Mouse (Mus musculus) liver, embryonic 15.5 days (tissue): ENCODE results near the gene Ascc1. TPM values are rescaled to one million over a fixed set of nuclear protein-coding genes. Genes with fewer than 3 reads are reported as not detected.

Experiments used
- ATAC-seq: fragments of 200-750 bp; cut with Nextera tagmentation; 2 replicates; pipeline ENCODE4 v1.8.0; 2017; ENCODE audit warnings: moderate number of reproducible peaks, mild to moderate bottlenecking, moderate library complexity; ENCODE audit not compliant: insufficient read depth
- H3K27ac ChIP-seq: fragments of 300-500 bp; sonication (generic); replicated peaks from 2 replicates; pipeline ENCODE4 v1.5.1; 2015; ENCODE audit warnings: mild to moderate bottlenecking, inconsistent platforms
- H3K27me3 ChIP-seq: fragments of 300-500 bp; sonication (generic); 2 replicates; pipeline ENCODE4 v1.6.1; 2015; ENCODE audit warnings: mild to moderate bottlenecking, inconsistent platforms
- H3K36me3 ChIP-seq: fragments of 300-500 bp; sonication (generic); replicated peaks from 2 replicates; pipeline ENCODE4 v1.6.1; 2015; ENCODE audit warnings: moderate library complexity, mild to moderate bottlenecking, inconsistent platforms
- H3K4me1 ChIP-seq: fragments of 300-500 bp; sonication (generic); replicated peaks from 2 replicates; pipeline ENCODE4 v1.6.1; 2015; ENCODE audit warnings: inconsistent platforms
- H3K4me2 ChIP-seq: fragments of 300-500 bp; sonication (generic); 2 replicates; pipeline ENCODE4 v1.6.1; 2015; ENCODE audit warnings: moderate library complexity, mild to moderate bottlenecking, inconsistent platforms
- H3K4me3 ChIP-seq: fragments of 300-500 bp; sonication (generic); replicated peaks from 2 replicates; pipeline ENCODE4 v1.5.1; 2015; ENCODE audit warnings: mild to moderate bottlenecking, inconsistent platforms
- H3K9ac ChIP-seq: fragments of 300-500 bp; sonication (generic); 2 replicates; pipeline ENCODE4 v1.6.1; 2015; ENCODE audit warnings: moderate library complexity, mild to moderate bottlenecking, inconsistent platforms
- H3K9me3 ChIP-seq: fragments of 300-500 bp; sonication (generic); replicated peaks from 2 replicates; pipeline ENCODE4 v1.6.1; 2016; ENCODE audit warnings: inconsistent platforms
- WGBS: fragments of 180-500 bp; shearing (Covaris S2); methylation state at CpG from one replicate; pipeline ENCODE4 v1.1.7; 2015; ENCODE audit warnings: mixed read lengths; ENCODE audit not compliant: insufficient replicate concordance; 5-methylcytosine and 5-hydroxymethylcytosine counted together
- polyA plus RNA-seq: library from polyadenylated mRNA; unstranded; fragments of >200 nt; fragmentation: Nextera tagmentation; extraction: Ambion mirVana; gene quantifications from 2 replicates; pipeline ENCODE4 v1.2.1, GENCODE M21; 2015

Ascc1 gene
- polyA plus RNA-seq, 1 experiment from 2014 or later, result 16.5 TPM

DNA sequence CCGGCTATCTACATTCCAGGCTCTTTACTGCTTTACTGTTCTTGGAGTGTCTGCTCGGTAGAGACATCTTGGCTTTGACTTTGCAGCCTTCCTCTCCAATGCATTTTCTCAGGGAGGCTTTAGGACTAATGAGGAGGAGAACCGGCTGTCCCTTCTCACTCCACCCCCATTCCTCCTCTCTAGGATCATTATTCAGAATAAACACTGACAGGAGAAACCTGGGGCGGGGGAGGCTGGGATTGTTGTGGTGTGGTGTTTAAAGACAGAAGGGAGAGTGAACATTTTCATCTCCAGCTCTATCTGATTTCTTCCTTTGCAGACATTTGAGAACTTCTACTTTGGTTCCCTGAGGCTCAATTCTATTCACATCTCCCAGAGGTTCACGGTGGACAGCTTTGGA is 95.2 kb downstream of the Ascc1 start:
- Histone ChIP-seq H3K36me3 (no peaks in the 10 kb centered on the region), H3K9me3 (no peaks in the 10 kb centered on the region), H3K4me3 (no peak overlapping the region), H3K9ac (no peak overlapping the region), H3K27me3 (no peaks in the 10 kb centered on the region), H3K27ac (no peak overlapping the region), H3K4me1 (no peaks in the 10 kb centered on the region), H3K4me2 (no peak overlapping the region)
- ATAC-seq, result no peak
- WGBS, result 70% methylated on average over 5 of the region's 5 CpGs

DNA sequence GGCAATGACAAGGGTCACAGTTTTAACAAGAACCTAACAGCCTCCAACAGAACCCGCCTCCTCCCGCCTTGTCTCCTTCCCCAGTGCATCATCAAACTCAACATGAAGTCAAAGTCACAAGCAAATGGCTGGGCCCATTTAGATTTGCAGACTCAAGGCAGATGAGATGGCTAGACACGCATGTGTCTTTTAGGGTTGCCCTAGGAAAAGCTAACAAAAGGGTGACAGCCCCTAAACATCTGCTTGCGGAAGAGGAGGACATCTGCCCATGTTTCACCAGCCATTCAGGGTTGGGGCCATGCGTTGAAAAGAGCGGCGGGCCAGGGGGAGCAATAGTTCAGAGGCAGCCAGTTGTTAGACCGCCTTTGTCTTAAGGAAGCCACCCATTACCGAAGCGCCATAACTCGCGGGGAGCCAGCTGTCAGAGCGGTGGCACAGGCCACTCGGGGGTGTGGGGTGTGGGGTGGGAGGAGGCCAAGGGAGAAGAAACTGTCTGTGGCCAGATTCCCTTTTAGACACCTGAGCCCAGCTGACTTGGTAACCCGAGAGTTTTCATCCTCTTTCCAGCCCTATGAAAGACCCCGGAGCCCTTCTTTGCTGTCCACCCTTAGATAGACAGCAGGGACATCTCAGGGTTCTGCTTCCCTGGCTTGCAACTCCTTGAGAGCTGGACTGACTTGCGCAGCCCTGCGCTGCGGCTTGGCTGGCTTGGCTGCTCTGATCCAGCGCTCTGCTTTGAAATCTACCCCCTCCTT is 103.0 kb downstream of the Ascc1 start:
- peaks cover 12% of the 10 kb centered on the region for H3K4me1 ChIP-seq
- 25% methylated on average over 20 of the region's 20 CpGs for WGBS
- no peak overlapping the region for H3K4me2 ChIP-seq
- no peak for ATAC-seq
- no peak overlapping the region for H3K9ac ChIP-seq
- peaks cover 71% of the 10 kb centered on the region for H3K27me3 ChIP-seq
- no peak overlapping the region for H3K27ac ChIP-seq
- no peak overlapping the region for H3K4me3 ChIP-seq
- no peaks in the 10 kb centered on the region for H3K9me3 ChIP-seq
- no peaks in the 10 kb centered on the region for H3K36me3 ChIP-seq

DNA sequence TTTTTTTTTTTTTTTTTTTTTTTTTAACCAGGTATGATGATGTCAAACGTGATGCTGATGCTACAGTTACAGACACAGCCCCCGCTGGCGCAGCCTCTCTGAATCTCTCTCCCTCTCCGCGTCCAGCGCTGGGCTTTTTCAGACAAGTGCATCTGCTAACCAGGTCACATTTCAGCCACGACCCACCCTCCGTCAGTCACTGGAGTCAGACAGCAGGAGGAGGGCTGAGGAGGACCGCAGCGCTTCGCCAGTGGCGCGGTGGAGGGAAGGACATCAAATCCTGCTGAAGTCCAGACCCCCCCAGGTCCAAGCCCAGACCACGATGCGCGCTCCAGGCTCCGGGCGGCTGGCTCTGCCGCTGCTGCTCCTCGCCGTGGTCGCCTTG is 103.5 kb downstream of the Ascc1 start, which contains the start of gene Spock2:
Gene Spock2 (plus strand): TSS at position 74 of the 385 bp plus-strand sequence.
- WGBS, result under 1% methylated on average over 22 of the region's 22 CpGs
- Histone ChIP-seq H3K4me1 (peaks cover 12% of the 10 kb centered on the region), H3K36me3 (no peaks in the 10 kb centered on the region), H3K9ac (no peak within 1 kb of the TSS), H3K27ac (no peak within 1 kb of the TSS), H3K27me3 (peaks cover 77% of the 10 kb centered on the region), H3K9me3 (no peaks in the 10 kb centered on the region), H3K4me3 (peak within 1 kb of the TSS; percentile 40), H3K4me2 (peak within 1 kb of the TSS; percentile 62)
- no peak for ATAC-seq

DNA sequence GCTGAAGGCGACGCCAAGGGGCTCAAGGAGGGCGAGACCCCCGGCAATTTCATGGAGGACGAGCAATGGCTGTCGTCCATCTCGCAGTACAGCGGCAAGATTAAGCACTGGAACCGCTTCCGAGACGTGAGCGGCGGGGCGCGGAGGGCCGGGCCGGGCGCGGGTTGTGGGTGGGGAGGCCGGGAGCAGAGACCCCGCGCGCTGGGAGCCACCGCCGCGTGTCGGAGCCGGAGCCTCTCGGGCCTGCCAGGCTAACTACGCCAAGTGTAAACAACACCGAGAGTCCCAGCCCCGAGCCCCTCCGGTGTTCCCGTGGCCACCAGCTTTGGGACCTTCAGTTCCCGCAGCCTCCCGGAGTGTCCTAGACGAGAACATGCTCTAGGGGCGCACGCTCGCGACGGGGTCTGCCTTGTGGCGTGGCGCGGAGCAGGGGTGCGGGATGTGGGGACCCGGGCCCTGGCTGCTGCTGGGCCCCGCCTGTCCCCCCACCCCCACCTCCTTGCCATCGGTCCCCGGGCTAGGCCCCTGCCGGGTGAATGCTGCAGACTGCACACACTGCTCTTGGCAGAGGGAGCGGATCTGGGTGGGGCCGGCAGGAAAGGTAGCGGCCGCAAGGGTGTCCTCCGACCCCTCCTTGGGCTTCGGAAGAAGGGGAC is 104.1 kb downstream of the Ascc1 start:
- peaks cover 12% of the 10 kb centered on the region for H3K4me1 ChIP-seq
- peak overlapping the region; percentile 40 for H3K4me3 ChIP-seq
- peaks cover 82% of the 10 kb centered on the region for H3K27me3 ChIP-seq
- peak overlapping the region; percentile 62 for H3K4me2 ChIP-seq
- peak; percentile 22; the same call in 1 of the 2 replicates for ATAC-seq
- 1% methylated on average over 57 of the region's 57 CpGs for WGBS
- no peaks in the 10 kb centered on the region for H3K9me3 ChIP-seq
- H3K9ac ChIP-seq, result no peak overlapping the region
- no peak overlapping the region for H3K27ac ChIP-seq
- no peaks in the 10 kb centered on the region for H3K36me3 ChIP-seq

- ATAC-seq, result no peak
- H3K9ac ChIP-seq, result no peak overlapping the region
- H3K4me1 ChIP-seq, result peaks cover 12% of the 10 kb centered on the region
- 3% methylated on average over 28 of the region's 28 CpGs for WGBS
- no peaks in the 10 kb centered on the region for H3K9me3 ChIP-seq
- H3K27ac ChIP-seq, result no peak overlapping the region
- peak overlapping the region; percentile 62 for H3K4me2 ChIP-seq
- no peaks in the 10 kb centered on the region for H3K36me3 ChIP-seq
- peak overlapping the region; percentile 40; the same call in 1 of the 2 replicates for H3K4me3 ChIP-seq
- H3K27me3 ChIP-seq, result peaks cover 84% of the 10 kb centered on the region
Observed at GRCm38 (mm10) chr10:60107448-60107847, 104.8 kb downstream of the Ascc1 start.

DNA sequence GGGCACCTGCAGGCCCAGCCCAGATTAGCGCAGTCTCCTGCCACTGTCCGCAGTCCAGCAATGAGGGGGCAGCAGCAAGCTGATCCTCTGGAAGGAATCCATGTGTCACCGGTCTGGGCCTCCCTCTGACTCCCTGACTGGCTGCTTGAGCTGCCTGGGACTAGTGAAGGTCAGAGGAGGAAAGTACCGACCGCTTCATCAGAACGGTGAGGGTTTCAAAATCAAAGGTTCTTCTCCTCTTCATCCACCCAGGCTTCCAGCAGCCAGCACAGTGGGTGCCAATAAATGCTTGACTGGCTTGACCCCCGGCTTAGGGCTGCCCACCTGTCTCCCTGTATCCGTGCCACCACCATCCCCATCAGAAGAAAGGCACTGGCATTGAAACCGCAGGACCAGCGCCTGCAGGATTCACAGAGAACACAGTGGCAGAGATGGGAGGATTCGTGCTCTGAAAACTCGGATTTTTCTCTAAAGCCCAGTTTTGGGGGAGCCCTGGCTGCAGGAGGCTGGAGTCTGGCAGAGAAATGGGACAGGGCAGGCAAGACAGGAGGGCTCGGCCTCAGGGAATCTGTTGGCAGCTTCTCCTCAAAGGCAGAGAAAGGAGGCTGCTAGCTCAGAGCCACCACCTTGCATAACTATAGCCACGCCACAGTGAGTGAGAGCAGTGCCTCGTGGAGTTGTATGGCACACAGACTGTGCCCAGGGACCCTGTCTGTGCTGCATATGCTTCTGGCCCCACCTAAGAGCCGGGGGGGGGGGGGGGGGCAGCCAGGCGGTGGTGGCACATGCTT is 105.9 kb downstream of the Ascc1 start:
- Histone ChIP-seq H3K4me3 (no peak overlapping the region), H3K4me2 (no peak overlapping the region), H3K9me3 (no peaks in the 10 kb centered on the region), H3K4me1 (peaks cover 12% of the 10 kb centered on the region), H3K27me3 (peaks cover 89% of the 10 kb centered on the region), H3K27ac (no peak overlapping the region), H3K9ac (no peak overlapping the region), H3K36me3 (no peaks in the 10 kb centered on the region)
- 50% methylated on average over 17 of the region's 17 CpGs for WGBS
- no peak for ATAC-seq

- no peak overlapping the region for H3K9ac ChIP-seq
- no peak overlapping the region for H3K4me3 ChIP-seq
- no peak overlapping the region for H3K27ac ChIP-seq
- 73% methylated on average over 8 of the region's 8 CpGs for WGBS
- no peaks in the 10 kb centered on the region for H3K36me3 ChIP-seq
- H3K27me3 ChIP-seq, result peaks cover 90% of the 10 kb centered on the region
- H3K9me3 ChIP-seq, result no peaks in the 10 kb centered on the region
- ATAC-seq, result no peak
- H3K4me2 ChIP-seq, result no peak overlapping the region
- H3K4me1 ChIP-seq, result peaks cover 12% of the 10 kb centered on the region
Observed at GRCm38 (mm10) chr10:60109336-60109735, 106.7 kb downstream of the Ascc1 start.

- H3K27ac ChIP-seq, result no peak overlapping the region
- no peak for ATAC-seq
- H3K9ac ChIP-seq, result no peak overlapping the region
- H3K9me3 ChIP-seq, result no peaks in the 10 kb centered on the region
- WGBS, result 65% methylated on average over 8 of the region's 8 CpGs
- no peak overlapping the region for H3K4me3 ChIP-seq
- no peak overlapping the region for H3K4me2 ChIP-seq
- no peaks in the 10 kb centered on the region for H3K36me3 ChIP-seq
- H3K27me3 ChIP-seq, result peaks cover 84% of the 10 kb centered on the region
- H3K4me1 ChIP-seq, result peaks cover 12% of the 10 kb centered on the region
Observed at GRCm38 (mm10) chr10:60109989-60110388, 107.4 kb downstream of the Ascc1 start.

DNA sequence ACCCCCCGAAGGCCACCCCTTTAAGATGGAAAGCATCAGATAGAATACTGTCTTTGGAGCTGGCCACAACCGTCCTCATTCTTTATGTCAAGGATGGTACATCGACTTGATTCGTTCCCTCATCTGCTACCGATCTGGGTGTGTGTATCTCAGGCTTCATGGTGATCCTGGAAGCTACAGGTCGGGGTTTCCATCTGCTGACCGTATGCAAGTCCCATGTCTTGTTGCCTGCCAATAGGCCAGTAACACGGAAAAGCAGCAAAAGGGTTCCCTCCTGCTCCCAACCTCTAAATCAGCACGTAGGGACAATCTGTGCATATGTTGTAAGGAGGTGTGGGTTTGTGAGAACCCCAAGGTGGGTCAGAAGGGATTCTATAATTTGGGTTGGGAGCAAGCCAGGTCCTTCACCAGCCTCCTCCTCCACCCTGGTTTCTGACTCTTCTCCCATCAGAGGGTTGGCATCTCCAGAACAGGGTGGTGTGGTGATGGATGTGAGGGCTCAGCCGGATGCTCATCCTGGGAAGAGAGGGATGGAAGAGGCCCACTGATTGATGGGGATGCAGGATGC is 108.4 kb downstream of the Ascc1 start:
- H3K9ac ChIP-seq, result no peak overlapping the region
- no peak overlapping the region for H3K4me3 ChIP-seq
- no peak overlapping the region for H3K27ac ChIP-seq
- no peaks in the 10 kb centered on the region for H3K9me3 ChIP-seq
- H3K4me1 ChIP-seq, result peaks cover 12% of the 10 kb centered on the region
- no peak for ATAC-seq
- WGBS, result 60% methylated on average over 10 of the region's 10 CpGs
- no peak overlapping the region for H3K4me2 ChIP-seq
- no peaks in the 10 kb centered on the region for H3K36me3 ChIP-seq
- peaks cover 84% of the 10 kb centered on the region for H3K27me3 ChIP-seq

DNA sequence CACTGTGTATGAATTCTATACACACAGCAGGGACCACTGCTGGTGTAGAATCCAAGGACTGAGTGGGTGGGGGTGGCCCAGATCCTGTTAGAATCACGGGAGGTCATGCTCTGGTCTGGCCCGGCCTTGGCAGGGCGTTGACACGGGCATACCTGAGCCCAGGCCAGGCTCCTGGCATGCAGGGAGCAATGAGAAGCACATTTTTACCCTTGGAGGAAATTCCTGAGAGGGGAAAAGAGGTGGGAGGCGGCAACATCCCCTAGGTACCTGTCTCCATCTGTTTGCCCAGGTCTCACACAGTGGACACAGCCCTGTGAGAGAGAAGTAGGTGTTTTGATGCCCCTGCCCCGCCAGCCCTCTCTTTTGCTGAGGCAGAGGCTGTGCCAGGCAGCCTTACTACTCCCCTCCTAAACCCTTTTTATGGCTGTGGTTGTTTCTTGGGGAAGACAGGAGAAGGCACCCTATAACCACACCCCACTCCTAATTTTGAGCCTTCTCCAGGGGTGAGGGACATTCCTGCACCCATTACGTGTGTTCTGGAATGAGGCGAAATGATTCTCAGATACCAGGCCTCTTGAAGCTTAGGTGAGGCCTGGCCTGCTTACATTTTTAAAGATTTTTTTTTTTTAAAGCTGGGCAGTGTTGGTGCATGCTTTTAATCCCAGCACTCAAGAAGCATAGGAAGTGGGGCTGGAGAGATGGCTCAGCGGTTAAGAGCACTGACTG is 111.5 kb downstream of the Ascc1 start:
- no peaks in the 10 kb centered on the region for H3K4me1 ChIP-seq
- no peak overlapping the region for H3K4me3 ChIP-seq
- ATAC-seq, result no peak
- peaks cover 55% of the 10 kb centered on the region for H3K27me3 ChIP-seq
- H3K36me3 ChIP-seq, result no peaks in the 10 kb centered on the region
- WGBS, result 61% methylated on average over 9 of the region's 9 CpGs
- no peak overlapping the region for H3K4me2 ChIP-seq
- H3K27ac ChIP-seq, result no peak overlapping the region
- no peaks in the 10 kb centered on the region for H3K9me3 ChIP-seq
- no peak overlapping the region for H3K9ac ChIP-seq
